Mouse (Mus musculus) G1E (cell line): ENCODE data around the gene Sfr1. TPM values are rescaled to one million over a fixed set of nuclear protein-coding genes. Genes with fewer than 3 reads are reported as not detected.

Source experiments
- ATAC-seq: 2 replicates; pipeline ENCODE4 v1.8.0; 2016; ENCODE audit warnings: mild to moderate bottlenecking; ENCODE audit not compliant: insufficient number of reproducible peaks, poor library complexity, low FRiP score, severe bottlenecking; ENCODE audit errors: extremely low read depth
- DNase-seq: peaks from one replicate; pipeline ENCODE4 v3.0.0; 2012; ENCODE audit warnings: low spot score
- H3K27me3 ChIP-seq: 2 replicates; pipeline ENCODE4 v1.6.1; 2012; ENCODE audit warnings: mild to moderate bottlenecking, low read length, inconsistent platforms; ENCODE audit not compliant: insufficient read depth
- H3K36me3 ChIP-seq: replicated peaks from 2 replicates; pipeline ENCODE3; 2012; ENCODE audit warnings: mild to moderate bottlenecking, inconsistent platforms
- H3K4me1 ChIP-seq: 2 replicates; pipeline ENCODE4 v1.6.1; 2012; ENCODE audit warnings: low read depth, low read length, inconsistent platforms, mixed read lengths; ENCODE audit not compliant: insufficient read depth
- H3K4me3 ChIP-seq: 2 replicates; pipeline ENCODE4 v1.5.1; 2012; ENCODE audit warnings: low read depth, mild to moderate bottlenecking, inconsistent platforms, low read length, moderate library complexity, mixed read lengths
- H3K9me3 ChIP-seq: replicated peaks from 2 replicates; pipeline ENCODE4 v1.6.1; 2012; ENCODE audit warnings: inconsistent platforms
- CTCF ChIP-seq: IDR thresholded peaks from 2 replicates; pipeline ENCODE4 v1.5.1; 2012; ENCODE audit warnings: low read depth, low read length, inconsistent platforms, mixed read lengths
- GATA1 ChIP-seq: IDR thresholded peaks from 2 replicates; pipeline ENCODE4 v1.6.1; 2012; ENCODE audit warnings: borderline replicate concordance, low read length, inconsistent platforms, mixed read lengths
- GATA2 ChIP-seq: IDR thresholded peaks from 2 replicates; pipeline ENCODE4 v1.6.1; 2012; ENCODE audit warnings: low read depth, low read length, inconsistent platforms, borderline replicate concordance
- POLR2AphosphoS5 ChIP-seq: IDR thresholded peaks from 2 replicates; pipeline ENCODE4 v1.6.1; 2012; ENCODE audit warnings: low read depth, low read length, inconsistent platforms; ENCODE audit not compliant: insufficient replicate concordance
- TAL1 ChIP-seq: conservative IDR thresholded peaks from 2 replicates; pipeline ENCODE4 v1.6.1; 2012; ENCODE audit warnings: low read depth, low read length, inconsistent platforms, mixed read lengths
- polyA plus RNA-seq: library from polyadenylated mRNA; stranded (reverse); fragments of >175 nt; gene quantifications from 2 replicates; pipeline ENCODE4 v1.2.3, GENCODE M21; 2012
- total RNA-seq, 2 experiments: library from RNA; stranded (forward) in 1 of 2; stranded (reverse) in 1 of 2; fragments of 200-1000 nt in 1 of 2; fragments of >200 nt in 1 of 2; fragmentation: Nextera tagmentation in 1 of 2; gene quantifications; 2 replicates each; pipeline ENCODE4 v1.2.3; 2014 to 2017

Gene Sfr1
- total and polyA plus RNA-seq, 3 experiments = 17.1 to 187 (median 80.1) TPM

GRCm38 (mm10) chr19:47698266-47698665 lies 33.2 kb upstream of the Sfr1 start:
- Histone ChIP-seq H3K9me3 (no peaks in the 10 kb centered on the region), H3K27me3 (peaks cover 13% of the 10 kb centered on the region), H3K4me1 (no peaks in the 10 kb centered on the region), H3K4me3 (no peak overlapping the region), H3K36me3 (no peaks in the 10 kb centered on the region)
- TF ChIP-seq TAL1 = no peak
- no peak for TF ChIP-seq CTCF
- no peak for TF ChIP-seq GATA2
- no peak for TF ChIP-seq POLR2AphosphoS5
- no peak for TF ChIP-seq GATA1
- ATAC-seq = no peak
- DNase-seq = no peak

- no peaks in the 10 kb centered on the region for H3K9me3 ChIP-seq
- no peaks in the 10 kb centered on the region for H3K4me1 ChIP-seq
- TF ChIP-seq CTCF (no peak), TAL1 (no peak), GATA2 (no peak), POLR2AphosphoS5 (no peak), GATA1 (no peak)
- no peak overlapping the region for H3K4me3 ChIP-seq
- ATAC-seq (no peak), DNase-seq (no peak)
- peaks cover 13% of the 10 kb centered on the region for H3K27me3 ChIP-seq
- H3K36me3 ChIP-seq = no peaks in the 10 kb centered on the region
Observed at GRCm38 (mm10) chr19:47699743-47700142, 31.7 kb upstream of the Sfr1 start.

GRCm38 (mm10) chr19:47700509-47700908 lies 31.0 kb upstream of the Sfr1 start:
- H3K4me1 ChIP-seq = no peaks in the 10 kb centered on the region
- H3K9me3 ChIP-seq = no peaks in the 10 kb centered on the region
- ATAC-seq (no peak), DNase-seq (no peak)
- no peaks in the 10 kb centered on the region for H3K36me3 ChIP-seq
- H3K27me3 ChIP-seq = peaks cover 11% of the 10 kb centered on the region
- TF ChIP-seq GATA1 = no peak
- no peak overlapping the region for H3K4me3 ChIP-seq

- DNase-seq = no peak
- Histone ChIP-seq H3K4me3 (no peak overlapping the region), H3K4me1 (peaks cover 2% of the 10 kb centered on the region; the same call in 1 of the 2 replicates), H3K9me3 (no peaks in the 10 kb centered on the region), H3K36me3 (no peaks in the 10 kb centered on the region), H3K27me3 (peaks cover under 1% of the 10 kb centered on the region; the same call in 1 of the 2 replicates)
- TF ChIP-seq TAL1 (no peak), GATA1 (no peak), POLR2AphosphoS5 (no peak), CTCF (no peak), GATA2 (no peak)
- no peak for ATAC-seq
Observed at GRCm38 (mm10) chr19:47705080-47705771, 26.3 kb upstream of the Sfr1 start.

- Histone ChIP-seq H3K4me1 (peaks cover 2% of the 10 kb centered on the region; the same call in 1 of the 2 replicates), H3K9me3 (no peaks in the 10 kb centered on the region), H3K4me3 (no peak overlapping the region), H3K36me3 (no peaks in the 10 kb centered on the region), H3K27me3 (peaks cover 6% of the 10 kb centered on the region; the same call in 1 of the 2 replicates)
- DNase-seq (no peak), ATAC-seq (no peak)
- TF ChIP-seq POLR2AphosphoS5 (no peak), GATA1 (no peak)
Observed at GRCm38 (mm10) chr19:47705772-47706309, 25.6 kb upstream of the Sfr1 start.

GRCm38 (mm10) chr19:47710376-47710775 lies 21.1 kb upstream of the Sfr1 start:
- H3K9me3 ChIP-seq = no peaks in the 10 kb centered on the region
- no peak overlapping the region for H3K4me3 ChIP-seq
- ATAC-seq (no peak), DNase-seq (no peak)
- H3K36me3 ChIP-seq = no peaks in the 10 kb centered on the region
- H3K4me1 ChIP-seq = peaks cover 2% of the 10 kb centered on the region; the same call in 1 of the 2 replicates
- TF ChIP-seq POLR2AphosphoS5 (no peak), GATA2 (no peak), CTCF (no peak), GATA1 (no peak), TAL1 (no peak)
- H3K27me3 ChIP-seq = peaks cover 16% of the 10 kb centered on the region; the same call in 1 of the 2 replicates

- DNase-seq = no peak
- H3K4me1 ChIP-seq = no peaks in the 10 kb centered on the region
- H3K9me3 ChIP-seq = peaks cover 2% of the 10 kb centered on the region; the same call in 1 of the 2 replicates
- peaks cover 19% of the 10 kb centered on the region for H3K27me3 ChIP-seq
- TF ChIP-seq GATA2 (no peak), CTCF (no peak), TAL1 (no peak), GATA1 (no peak), POLR2AphosphoS5 (no peak)
- H3K36me3 ChIP-seq = no peaks in the 10 kb centered on the region
- ATAC-seq = no peak
- H3K4me3 ChIP-seq = no peak overlapping the region
Observed at GRCm38 (mm10) chr19:47713457-47713856, 18.0 kb upstream of the Sfr1 start.
